Mouse (Mus musculus) cortical plate, adult 2 months (tissue): ENCODE data around the gene Klhl32.

Experiments used
- CTCF ChIP-seq: fragments of 200-500 bp; IDR thresholded peaks from 2 replicates; pipeline ENCODE4 v1.5.1; 2011; ENCODE audit warnings: mild to moderate bottlenecking, control low read depth, low read length; ENCODE audit not compliant: insufficient read depth; ENCODE audit errors: extremely low read depth
- POLR2A ChIP-seq: fragments of 200-500 bp; IDR thresholded peaks from 2 replicates; pipeline ENCODE4 v1.6.1; 2011; ENCODE audit warnings: mild to moderate bottlenecking, low read length, control low read depth; ENCODE audit not compliant: insufficient read depth; ENCODE audit errors: extremely low read depth

- TF ChIP-seq POLR2A = no peak
- TF ChIP-seq CTCF = no peak
Observed at GRCm38 (mm10) chr4:24894625-24895024, 43.7 kb upstream of the Klhl32 start.
